Mouse (Mus musculus) embryonic facial prominence, embryonic 14.5 days (tissue): ENCODE results near the gene Tmem119. TPM values are rescaled to one million over a fixed set of nuclear protein-coding genes. Genes with fewer than 3 reads are reported as not detected.
A peak's percentile ranks its signal among the peaks of the same experiment; 100 is the strongest.
"Not testable (repeated sequence)": the region's sequence is repeated elsewhere in the genome, so short reads cannot be mapped to it uniquely, and the experiment has no call there.

Experiments
- ATAC-seq: fragments of 200-750 bp; cut with Nextera tagmentation; 2 replicates; pipeline ENCODE4 v1.8.0; 2017; ENCODE audit warnings: low read depth, moderate number of reproducible peaks, moderate TSS enrichment
- DNase-seq: peaks from one replicate; pipeline ENCODE4 v3.0.0-alpha.2; 2015; ENCODE audit warnings: low spot score
- H3K27ac ChIP-seq: fragments of 300-500 bp; sonication (generic); replicated peaks from 2 replicates; pipeline ENCODE4 v1.5.1; 2014; ENCODE audit warnings: low read depth, mild to moderate bottlenecking, low read length, moderate library complexity
- H3K27me3 ChIP-seq: fragments of 300-500 bp; sonication (generic); replicated peaks from 2 replicates; pipeline ENCODE4 v1.6.1; 2014; ENCODE audit warnings: low read length; ENCODE audit not compliant: control insufficient read depth, insufficient read depth
- H3K36me3 ChIP-seq: fragments of 300-500 bp; sonication (generic); 2 replicates; pipeline ENCODE4 v1.6.1; 2014; ENCODE audit warnings: low read length, mixed read lengths; ENCODE audit not compliant: control insufficient read depth, insufficient read depth
- H3K4me1 ChIP-seq: fragments of 300-500 bp; sonication (generic); 2 replicates; pipeline ENCODE4 v1.6.1; 2014; ENCODE audit warnings: antibody characterized with exemption, low read length; ENCODE audit not compliant: control insufficient read depth, insufficient read depth
- H3K4me2 ChIP-seq: fragments of 300-500 bp; sonication (generic); 2 replicates; pipeline ENCODE4 v1.6.1; 2014; ENCODE audit warnings: low read depth, mild to moderate bottlenecking, low read length, moderate library complexity, mixed read lengths
- H3K4me3 ChIP-seq: fragments of 300-500 bp; sonication (generic); 2 replicates; pipeline ENCODE4 v1.5.1; 2014; ENCODE audit warnings: low read depth, mild to moderate bottlenecking, low read length
- H3K9ac ChIP-seq: fragments of 300-500 bp; sonication (generic); 2 replicates; pipeline ENCODE4 v1.6.1; 2014; ENCODE audit warnings: low read depth, mild to moderate bottlenecking, low read length, moderate library complexity, mixed read lengths
- H3K9me3 ChIP-seq: fragments of 300-500 bp; sonication (generic); 2 replicates; pipeline ENCODE4 v1.6.1; 2016; ENCODE audit warnings: low read length; ENCODE audit not compliant: control insufficient read depth
- WGBS: fragments of 180-500 bp; shearing (Covaris S2); extraction: QIAGEN DNeasy Blood & Tissue Kit; methylation state at CpG from one replicate; pipeline ENCODE4 v1.1.7; 2014; 5-methylcytosine and 5-hydroxymethylcytosine counted together
- polyA plus RNA-seq: library from polyadenylated mRNA; unstranded; fragments of >200 nt; fragmentation: Nextera tagmentation; extraction: Ambion mirVana; gene quantifications from 2 replicates; pipeline ENCODE4 v1.2.1, GENCODE M21; 2014

The Tmem119 gene
- polyA plus RNA-seq, 1 experiment from 2014 or later, result 109 TPM

DNA sequence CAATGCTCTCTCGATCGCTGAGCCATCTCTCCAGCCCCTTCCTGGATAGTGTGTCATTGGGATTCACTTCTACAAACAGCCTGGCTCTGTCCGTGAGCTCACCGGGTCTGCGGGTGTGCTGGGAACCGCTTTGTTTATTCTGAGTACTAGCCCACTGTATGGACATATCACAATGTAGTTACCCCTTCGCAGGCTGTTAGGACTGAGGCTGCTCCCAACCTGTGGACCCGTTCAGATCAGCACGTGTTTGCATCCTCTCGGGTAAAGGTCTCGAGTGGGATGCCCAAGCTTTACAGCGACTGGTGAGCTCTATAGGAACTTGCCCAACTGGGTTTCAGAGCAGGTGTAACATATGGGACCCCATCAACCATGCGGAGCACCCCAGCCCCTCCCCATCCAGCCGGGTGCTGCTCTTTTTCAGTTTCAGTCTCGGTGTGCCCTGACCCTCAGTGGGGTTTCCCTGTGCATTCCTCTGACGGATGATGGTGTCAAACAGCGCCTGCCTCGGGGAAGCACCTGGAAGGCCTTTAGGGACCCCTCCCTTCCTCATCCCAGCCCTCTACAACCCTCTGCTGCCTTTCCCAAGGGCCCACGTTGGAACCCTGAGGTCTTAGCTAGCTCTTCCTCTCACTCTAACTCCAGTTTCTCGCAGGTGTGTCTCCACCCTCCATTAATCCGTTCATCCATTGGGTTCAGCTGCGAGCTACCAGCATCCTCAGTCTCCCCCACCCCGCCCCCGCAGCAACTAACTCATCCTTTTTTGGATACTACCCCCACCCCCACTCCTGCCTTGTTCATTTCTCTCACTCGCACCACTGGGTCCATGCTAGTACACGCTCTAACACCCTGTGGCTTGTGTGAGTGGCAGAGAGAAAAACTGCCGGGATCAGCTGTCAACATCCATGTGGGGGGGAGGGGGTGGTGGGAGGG is 14.1 kb upstream of the Tmem119 start:
- Histone ChIP-seq H3K36me3 (no peaks in the 10 kb centered on the region), H3K27ac (no peak overlapping the region), H3K27me3 (no peaks in the 10 kb centered on the region), H3K4me3 (no peak overlapping the region), H3K9me3 (peaks cover 11% of the 10 kb centered on the region; the same call in 1 of the 2 replicates), H3K4me1 (0 out of 2 replicates have a peak, but pooled peaks cover 4% of the 10 kb centered on the region), H3K9ac (no peak overlapping the region), H3K4me2 (no peak overlapping the region)
- WGBS, result 39% methylated on average over 27 of the region's 27 CpGs
- ATAC-seq, result no peak
- DNase-seq, result no peak

DNA sequence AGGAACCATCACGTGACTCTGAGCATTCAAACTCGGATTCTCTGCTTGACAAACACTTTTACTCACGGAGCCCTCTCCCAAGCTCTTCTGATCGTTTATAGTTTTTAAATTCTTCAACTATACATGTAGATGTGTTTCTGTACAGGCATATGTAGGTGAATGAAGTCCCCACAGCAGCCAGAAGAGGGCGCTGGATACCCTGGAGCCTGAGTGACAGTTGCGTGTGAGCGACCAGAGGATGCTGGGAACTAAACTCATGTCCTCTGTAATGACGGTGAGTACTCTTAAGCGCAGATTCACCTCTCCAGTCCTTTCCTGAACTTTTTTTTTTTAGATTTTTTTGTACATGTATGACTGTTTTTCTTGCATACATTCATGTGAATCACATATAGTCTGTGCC is 13.3 kb upstream of the Tmem119 start:
- Histone ChIP-seq H3K9me3 (peaks cover 11% of the 10 kb centered on the region; the same call in 1 of the 2 replicates), H3K27me3 (no peaks in the 10 kb centered on the region), H3K4me2 (no peak overlapping the region), H3K27ac (no peak overlapping the region), H3K4me1 (peaks cover 6% of the 10 kb centered on the region; the same call in 1 of the 2 replicates), H3K9ac (no peak overlapping the region), H3K36me3 (no peaks in the 10 kb centered on the region), H3K4me3 (no peak overlapping the region)
- no peak for DNase-seq
- no peak for ATAC-seq
- 23% methylated on average over 9 of the region's 9 CpGs for WGBS

DNA sequence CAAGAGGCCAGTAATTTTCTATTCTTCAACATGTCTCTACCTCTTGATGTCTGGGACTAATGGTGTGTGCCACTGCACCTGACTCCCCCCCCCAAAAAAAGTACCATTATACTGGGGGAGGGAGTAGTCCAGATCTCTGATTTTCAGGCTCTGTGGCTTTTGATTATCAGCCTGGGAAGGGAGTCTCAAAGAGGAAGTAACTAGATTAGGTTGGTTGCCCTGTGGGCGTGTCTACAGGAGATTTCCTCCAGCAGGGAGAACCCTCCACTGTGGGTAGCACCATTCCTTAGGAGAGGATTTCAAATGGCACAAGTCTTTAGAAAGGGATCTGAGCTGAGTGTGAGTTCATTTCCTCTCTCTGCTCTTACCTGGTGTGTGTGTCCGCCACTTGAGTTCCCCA is 12.3 kb upstream of the Tmem119 start:
- Histone ChIP-seq H3K4me3 (no peak overlapping the region), H3K4me2 (no peak overlapping the region), H3K4me1 (peaks cover 16% of the 10 kb centered on the region), H3K27ac (no peak overlapping the region), H3K27me3 (no peaks in the 10 kb centered on the region), H3K36me3 (no peaks in the 10 kb centered on the region), H3K9me3 (peaks cover 11% of the 10 kb centered on the region; the same call in 1 of the 2 replicates), H3K9ac (no peak overlapping the region)
- ATAC-seq (no peak), DNase-seq (no peak)
- WGBS, result 92% methylated on average over 2 of the region's 2 CpGs

DNA sequence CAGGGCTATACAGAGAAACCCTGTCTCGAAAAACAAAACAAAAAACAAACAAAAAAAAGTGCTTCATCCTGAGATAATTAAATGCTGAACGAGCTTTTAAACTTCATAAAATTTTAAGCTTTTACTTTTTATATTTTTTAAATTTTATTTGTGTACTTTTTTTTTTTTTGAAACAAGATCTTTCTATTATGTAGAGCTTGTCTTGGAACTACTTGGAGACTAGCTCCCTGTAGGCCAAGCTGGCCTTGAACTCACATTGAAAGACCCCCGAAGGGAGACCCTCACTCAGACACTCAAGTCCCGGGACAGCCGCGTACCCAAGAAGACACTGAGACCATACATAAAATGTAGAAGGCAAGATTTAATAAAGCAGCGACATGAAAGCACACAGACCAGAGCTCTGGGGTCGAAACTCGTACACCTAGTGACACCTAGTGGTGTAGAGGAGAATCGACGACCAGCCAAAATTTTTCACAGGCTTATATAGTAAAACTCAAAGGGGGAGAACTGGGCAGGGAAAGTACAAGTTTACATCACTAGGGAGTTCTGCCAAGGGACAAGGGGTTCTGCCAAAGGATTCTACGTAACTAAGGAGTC is 11.6 kb upstream of the Tmem119 start:
- Histone ChIP-seq H3K9me3 (peaks cover 11% of the 10 kb centered on the region; the same call in 1 of the 2 replicates), H3K4me1 (peaks cover 17% of the 10 kb centered on the region)
- not testable (repeated sequence) for H3K9ac ChIP-seq, H3K27me3 ChIP-seq, ATAC-seq, H3K36me3 ChIP-seq, H3K4me3 ChIP-seq, DNase-seq, H3K27ac ChIP-seq, H3K4me2 ChIP-seq
- WGBS, result 21% methylated on average over 11 of the region's 12 CpGs

DNA sequence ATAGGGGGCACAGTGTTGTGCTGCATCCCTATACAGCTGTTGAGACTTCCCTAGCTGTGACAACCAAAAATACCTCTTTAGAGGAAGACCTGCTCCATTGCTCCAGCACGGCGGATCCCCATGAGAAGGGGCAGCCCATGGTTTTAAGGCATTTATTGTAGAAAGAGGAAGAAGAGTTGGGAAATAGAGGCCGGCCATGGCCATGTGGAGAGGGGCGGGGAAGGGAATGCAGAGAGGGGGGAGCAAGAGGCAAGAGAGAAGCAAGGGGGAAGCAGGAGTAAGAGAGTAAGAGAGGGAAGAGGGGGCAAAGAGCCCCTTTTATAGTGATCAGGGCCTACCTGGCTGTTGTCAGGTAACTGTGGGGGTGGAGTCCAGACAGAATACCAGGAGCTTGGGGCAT is 9.8 kb upstream of the Tmem119 start:
- H3K4me3 ChIP-seq, result no peak overlapping the region
- no peak overlapping the region for H3K27ac ChIP-seq
- no peak overlapping the region for H3K4me2 ChIP-seq
- peaks cover 16% of the 10 kb centered on the region for H3K4me1 ChIP-seq
- no peaks in the 10 kb centered on the region for H3K27me3 ChIP-seq
- no peak overlapping the region for H3K9ac ChIP-seq
- no peak for DNase-seq
- no peak for ATAC-seq
- H3K36me3 ChIP-seq, result no peaks in the 10 kb centered on the region
- 92% methylated on average over 4 of the region's 4 CpGs for WGBS
- peaks cover 11% of the 10 kb centered on the region; the same call in 1 of the 2 replicates for H3K9me3 ChIP-seq

DNA sequence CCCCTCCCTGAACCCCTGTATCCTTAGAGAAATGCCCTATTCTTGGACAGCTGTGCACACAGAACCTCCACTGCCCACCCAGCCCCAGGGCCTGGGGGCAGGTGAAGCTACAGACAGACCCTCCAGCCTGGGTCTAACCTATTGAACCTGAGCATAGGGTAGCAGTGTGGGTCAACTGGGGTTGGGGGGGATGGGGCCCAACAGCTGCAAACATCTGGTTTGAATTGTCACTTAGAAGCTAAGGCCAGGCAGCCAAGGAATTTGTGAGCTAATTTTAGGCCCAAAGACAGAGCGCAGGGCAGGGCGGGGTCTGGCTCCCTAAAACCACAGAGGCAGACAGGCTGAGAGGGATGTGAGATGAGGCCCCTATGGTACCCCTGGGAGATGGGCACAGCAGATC is 7.9 kb upstream of the Tmem119 start:
- Histone ChIP-seq H3K36me3 (no peaks in the 10 kb centered on the region), H3K4me1 (peaks cover 24% of the 10 kb centered on the region), H3K27ac (peak overlapping the region; percentile 15; the same call in 1 of the 2 replicates), H3K27me3 (no peaks in the 10 kb centered on the region), H3K4me3 (no peak overlapping the region), H3K9me3 (peaks cover 11% of the 10 kb centered on the region; the same call in 1 of the 2 replicates), H3K9ac (no peak overlapping the region; the same call in 1 of the 2 replicates), H3K4me2 (0 out of 2 replicates have a peak overlapping the region, but pooled peaks have one; percentile 10)
- peak; percentile 51 for ATAC-seq
- peak; percentile 85 for DNase-seq
- WGBS, result 34% methylated on average over 2 of the region's 2 CpGs

DNA sequence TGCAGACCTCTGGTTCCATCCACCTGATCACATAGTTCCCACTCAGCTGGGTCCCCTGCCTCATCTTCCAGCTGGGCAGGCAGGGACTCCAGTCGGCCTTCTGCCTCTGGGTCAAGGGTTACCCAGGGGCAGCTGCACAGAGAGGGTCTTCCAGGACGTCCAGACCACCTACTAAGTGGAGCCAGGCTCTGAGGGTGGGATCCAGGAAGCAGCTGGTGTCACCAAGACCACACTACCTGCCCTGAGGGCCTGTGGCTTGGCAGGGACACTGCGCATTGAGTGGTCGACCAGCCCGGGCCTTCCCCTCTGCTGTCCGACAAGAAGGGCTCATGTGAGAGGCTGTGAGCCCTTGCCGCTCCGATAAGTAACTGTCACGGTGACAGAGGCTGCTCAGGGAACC is 7.4 kb upstream of the Tmem119 start:
- no peak overlapping the region; the same call in 1 of the 2 replicates for H3K9ac ChIP-seq
- ATAC-seq (no peak), DNase-seq (no peak)
- no peaks in the 10 kb centered on the region for H3K27me3 ChIP-seq
- H3K4me3 ChIP-seq, result no peak overlapping the region
- no peak overlapping the region for H3K4me2 ChIP-seq
- H3K4me1 ChIP-seq, result peaks cover 24% of the 10 kb centered on the region
- H3K9me3 ChIP-seq, result peaks cover 11% of the 10 kb centered on the region; the same call in 1 of the 2 replicates
- 25% methylated on average over 9 of the region's 9 CpGs for WGBS
- peak overlapping the region; percentile 15; the same call in 1 of the 2 replicates for H3K27ac ChIP-seq
- no peaks in the 10 kb centered on the region for H3K36me3 ChIP-seq

DNA sequence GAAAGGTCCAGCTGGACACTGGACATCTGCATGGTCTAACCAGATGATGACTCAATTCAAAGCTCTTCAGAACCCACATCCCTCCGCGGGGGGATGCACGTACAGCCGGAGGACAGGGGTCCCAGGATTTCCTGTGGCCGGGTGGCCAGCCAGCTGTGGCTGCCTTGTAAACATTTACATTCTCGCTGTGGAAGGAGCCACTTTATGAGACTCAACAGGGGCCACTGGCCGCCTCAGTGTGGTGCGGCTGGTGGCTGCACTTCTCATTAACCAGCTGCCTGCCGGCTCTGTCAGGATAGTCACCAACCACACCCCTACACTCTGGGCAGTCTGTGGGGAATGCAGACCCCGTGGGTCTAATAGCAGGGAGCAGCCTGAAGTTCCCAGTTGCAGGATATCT is 6.1 kb upstream of the Tmem119 start:
- WGBS, result 22% methylated on average over 9 of the region's 10 CpGs
- ATAC-seq, result no peak; the same call in 1 of the 2 replicates
- Histone ChIP-seq H3K4me2 (no peak overlapping the region), H3K27ac (no peak overlapping the region), H3K4me1 (peaks cover 24% of the 10 kb centered on the region), H3K9me3 (peaks cover 7% of the 10 kb centered on the region; the same call in 1 of the 2 replicates), H3K4me3 (no peak overlapping the region), H3K9ac (no peak overlapping the region), H3K36me3 (no peaks in the 10 kb centered on the region), H3K27me3 (no peaks in the 10 kb centered on the region)
- DNase-seq, result no peak
